Mouse (Mus musculus) stomach, embryonic 16.5 days (tissue): Measurements from ENCODE around the gene Smtn. TPM values are rescaled to one million over a fixed set of nuclear protein-coding genes. Genes with fewer than 3 reads are reported as not detected.
A peak's percentile ranks its signal among the peaks of the same experiment; 100 is the strongest.

Experiments used
- ATAC-seq: fragments of 200-750 bp; cut with Nextera tagmentation; 2 replicates; pipeline ENCODE4 v1.8.0; 2017; ENCODE audit warnings: moderate number of reproducible peaks, moderate TSS enrichment; ENCODE audit not compliant: insufficient read depth, low FRiP score
- H3K27ac ChIP-seq: fragments of 300-500 bp; sonication (generic); 2 replicates; pipeline ENCODE4 v1.5.1; 2014; ENCODE audit warnings: low read length
- H3K27me3 ChIP-seq: fragments of 300-500 bp; sonication (generic); 2 replicates; pipeline ENCODE4 v1.6.1; 2014; ENCODE audit warnings: low read length, control low read depth, mixed read lengths; ENCODE audit not compliant: control insufficient read depth, insufficient read depth
- H3K36me3 ChIP-seq: fragments of 300-500 bp; sonication (generic); 2 replicates; pipeline ENCODE4 v1.6.1; 2014; ENCODE audit warnings: low read length; ENCODE audit not compliant: control insufficient read depth, insufficient read depth
- H3K4me1 ChIP-seq: fragments of 300-500 bp; sonication (generic); 2 replicates; pipeline ENCODE4 v1.6.1; 2014; ENCODE audit warnings: low read length, control low read depth, mixed read lengths; ENCODE audit not compliant: control insufficient read depth, insufficient read depth
- H3K4me2 ChIP-seq: fragments of 300-500 bp; sonication (generic); 2 replicates; pipeline ENCODE4 v1.6.1; 2014; ENCODE audit warnings: low read depth, low read length, mixed read lengths
- H3K4me3 ChIP-seq: fragments of 300-500 bp; sonication (generic); replicated peaks from 2 replicates; pipeline ENCODE4 v1.5.1; 2014; ENCODE audit warnings: mild to moderate bottlenecking, low read length
- H3K9ac ChIP-seq: fragments of 300-500 bp; sonication (generic); 2 replicates; pipeline ENCODE4 v1.6.1; 2014; ENCODE audit warnings: low read length
- H3K9me3 ChIP-seq: fragments of 300-500 bp; sonication (generic); replicated peaks from 2 replicates; pipeline ENCODE4 v1.6.1; 2016; ENCODE audit warnings: low read length, control low read depth; ENCODE audit not compliant: control insufficient read depth
- WGBS: fragments of 180-500 bp; shearing (Covaris S2); extraction: QIAGEN DNeasy Blood & Tissue Kit; methylation state at CpG from one replicate; pipeline ENCODE4 v1.1.7; 2014; 5-methylcytosine and 5-hydroxymethylcytosine counted together
- polyA plus RNA-seq: library from polyadenylated mRNA; unstranded; fragments of >200 nt; fragmentation: Nextera tagmentation; extraction: Ambion mirVana; gene quantifications from 2 replicates; pipeline ENCODE4 v1.2.1, GENCODE M21; 2015

Smtn gene
- polyA plus RNA-seq, 1 experiment from 2014 or later = 128 TPM

DNA sequence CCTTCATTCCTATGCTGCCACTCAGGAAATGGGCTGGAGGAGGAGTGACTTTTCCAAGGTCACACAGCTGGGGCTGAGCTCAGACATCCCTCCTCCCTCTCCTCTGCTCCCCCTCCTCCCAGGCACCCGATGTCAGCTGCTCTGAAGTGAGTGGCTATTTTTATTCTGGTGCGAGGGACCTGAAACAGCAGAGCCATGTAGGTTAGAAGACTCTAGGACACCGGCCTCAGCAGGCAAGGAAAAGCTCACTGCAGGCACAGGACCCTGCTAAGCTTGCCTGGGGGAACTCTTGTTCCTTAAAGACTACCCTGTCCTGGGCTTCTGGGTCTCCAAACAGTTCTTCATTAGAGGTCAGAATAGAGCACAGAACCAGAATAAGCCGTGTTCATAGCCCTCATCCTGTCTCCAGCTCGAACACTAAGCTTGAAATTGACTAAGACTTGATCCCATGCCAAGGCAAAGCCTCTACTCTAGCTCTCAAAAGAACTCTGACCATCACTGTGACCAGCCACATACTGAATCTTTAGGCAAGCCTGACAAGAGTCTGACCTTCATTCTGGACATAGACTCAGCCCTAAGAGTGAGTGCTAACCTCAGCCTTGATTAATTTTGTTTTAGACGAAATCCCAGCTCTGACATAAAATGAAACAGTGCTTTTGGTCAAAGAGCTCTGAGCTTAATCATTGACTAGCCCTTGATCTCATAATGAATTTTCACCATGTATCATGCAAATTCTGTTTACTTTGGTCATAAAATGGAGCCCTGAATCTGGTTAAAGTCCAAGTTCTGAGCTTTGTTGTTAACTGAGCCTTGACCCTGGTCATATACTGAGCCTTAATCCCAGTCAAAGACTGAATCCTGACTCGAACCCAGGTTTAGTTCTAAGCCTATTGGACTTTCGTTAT, 31.0 kb downstream of the Smtn start:
- Histone ChIP-seq H3K27ac (no peak overlapping the region), H3K36me3 (no peaks in the 10 kb centered on the region), H3K4me3 (no peak overlapping the region), H3K4me1 (0 out of 2 replicates have a peak, but pooled peaks cover 4% of the 10 kb centered on the region), H3K9ac (no peak overlapping the region), H3K27me3 (no peaks in the 10 kb centered on the region), H3K9me3 (no peaks in the 10 kb centered on the region), H3K4me2 (no peak overlapping the region)
- no peak for ATAC-seq
- WGBS = 55% methylated on average over 8 of the region's 8 CpGs

DNA sequence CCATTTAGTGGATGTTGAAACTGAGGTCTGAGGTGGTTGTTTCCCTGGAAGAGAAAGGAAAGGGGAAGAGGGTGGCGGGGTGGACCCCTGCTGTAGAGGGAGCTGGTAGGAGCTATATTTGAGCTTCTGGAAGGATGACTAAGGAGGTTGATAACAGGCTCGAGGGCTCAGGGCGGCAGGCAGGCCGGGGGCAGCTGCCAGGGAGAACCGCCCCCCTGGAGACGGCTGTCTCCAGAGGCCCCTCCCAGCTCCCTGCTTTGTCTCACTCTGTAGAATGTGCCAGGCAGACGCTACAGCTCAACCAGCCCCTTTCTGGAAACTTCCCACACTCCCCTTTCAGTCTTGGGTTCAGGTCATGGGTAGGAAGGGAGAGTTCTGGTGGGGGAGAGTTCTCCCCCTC, 32.2 kb downstream of the Smtn start:
- Histone ChIP-seq H3K4me3 (no peak overlapping the region), H3K4me1 (0 out of 2 replicates have a peak, but pooled peaks cover 4% of the 10 kb centered on the region), H3K36me3 (no peaks in the 10 kb centered on the region), H3K9ac (peak overlapping the region; percentile 19; the same call in 1 of the 2 replicates), H3K27ac (no peak overlapping the region), H3K4me2 (no peak overlapping the region), H3K9me3 (no peaks in the 10 kb centered on the region), H3K27me3 (no peaks in the 10 kb centered on the region)
- ATAC-seq = no peak; the same call in 1 of the 2 replicates
- whole genome bisulfite sequencing = 30% methylated on average over 7 of the region's 7 CpGs

DNA sequence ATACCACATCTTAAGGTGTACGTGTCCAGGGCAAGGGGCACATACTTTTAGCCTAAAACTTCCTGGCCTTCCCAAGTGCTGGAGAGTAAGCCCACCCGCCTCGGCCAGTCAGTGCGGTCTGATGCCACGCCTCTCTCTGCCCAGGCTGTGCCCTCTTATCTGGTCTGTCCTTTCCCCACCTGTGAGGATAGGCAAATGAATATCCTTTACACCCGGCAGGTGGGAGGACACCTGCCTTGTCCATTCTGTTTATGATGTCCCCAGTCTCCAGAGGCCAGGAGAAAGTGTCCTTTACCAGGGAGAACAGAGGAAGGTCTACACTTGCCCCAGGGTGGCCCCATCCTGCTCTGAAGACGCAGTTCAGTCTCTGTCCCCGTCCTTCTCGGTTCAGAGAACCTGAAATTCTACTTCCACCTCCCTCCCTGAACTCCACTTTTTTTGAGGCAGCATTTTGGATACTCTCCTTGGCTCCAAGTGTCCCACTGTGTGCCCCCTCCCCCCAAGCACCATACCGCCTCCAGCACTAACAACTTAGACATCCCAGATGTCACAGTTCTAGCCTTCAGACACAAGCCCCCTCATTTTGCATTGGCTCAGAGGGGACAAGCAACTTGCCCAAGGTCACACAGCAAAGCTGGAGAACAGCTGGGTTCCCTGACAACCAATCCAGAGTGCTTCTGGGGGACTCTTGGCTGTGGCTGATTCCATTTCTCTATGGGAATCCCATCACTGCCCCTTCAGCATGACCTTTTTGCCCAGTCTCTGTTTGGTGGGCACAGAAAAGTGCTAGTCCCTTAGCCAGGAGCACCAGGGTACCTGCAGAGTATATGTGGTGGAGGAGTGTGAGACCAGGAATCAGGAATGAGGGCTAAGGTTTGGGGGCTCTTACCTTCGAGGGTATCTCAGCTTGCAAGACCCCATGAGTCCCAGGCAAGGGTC, 36.4 kb downstream of the Smtn start:
- Histone ChIP-seq H3K9ac (peak overlapping the region; percentile 62), H3K4me1 (0 out of 2 replicates have a peak, but pooled peaks cover 4% of the 10 kb centered on the region), H3K9me3 (no peaks in the 10 kb centered on the region), H3K4me2 (peak overlapping the region; percentile 45), H3K27me3 (no peaks in the 10 kb centered on the region), H3K27ac (no peak overlapping the region), H3K4me3 (peak overlapping the region; percentile 40), H3K36me3 (no peaks in the 10 kb centered on the region)
- 53% methylated on average over 11 of the region's 11 CpGs for WGBS
- no peak for ATAC-seq

DNA sequence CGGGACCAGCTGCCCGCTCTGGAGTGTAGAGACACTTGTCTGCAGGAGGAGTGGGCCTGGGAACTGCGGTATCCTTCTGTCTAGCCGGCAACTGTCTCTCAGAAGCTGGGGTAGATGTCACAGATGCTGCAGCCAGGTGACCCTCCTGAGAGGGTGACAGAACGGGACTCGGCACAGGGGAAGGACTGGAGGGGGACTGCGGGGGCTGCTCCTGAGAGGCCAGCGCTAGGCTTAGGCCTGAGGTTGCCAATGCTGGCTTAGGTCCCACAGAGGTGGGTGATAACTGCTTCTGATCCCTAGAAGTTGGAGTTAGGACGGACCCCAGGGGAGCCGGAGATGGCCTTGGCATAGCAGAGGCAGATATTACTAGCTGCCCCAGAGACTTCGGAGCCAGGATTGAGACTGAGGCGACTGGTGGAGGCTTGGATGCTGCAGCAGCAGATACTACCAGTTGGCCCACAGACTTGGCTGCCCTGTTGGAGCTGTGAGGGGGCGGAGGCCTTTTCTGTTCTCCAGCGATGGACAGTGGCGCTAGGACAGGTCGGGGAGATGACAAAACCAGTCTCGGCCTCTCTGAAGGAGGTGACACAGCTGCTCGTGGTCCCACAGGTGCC, 37.8 kb downstream of the Smtn start:
- Histone ChIP-seq H3K27ac (no peak overlapping the region), H3K36me3 (no peaks in the 10 kb centered on the region), H3K9ac (no peak overlapping the region), H3K4me1 (no peaks in the 10 kb centered on the region), H3K9me3 (no peaks in the 10 kb centered on the region), H3K4me3 (no peak overlapping the region), H3K4me2 (no peak overlapping the region), H3K27me3 (no peaks in the 10 kb centered on the region)
- no peak for ATAC-seq
- WGBS = 74% methylated on average over 18 of the region's 18 CpGs

DNA sequence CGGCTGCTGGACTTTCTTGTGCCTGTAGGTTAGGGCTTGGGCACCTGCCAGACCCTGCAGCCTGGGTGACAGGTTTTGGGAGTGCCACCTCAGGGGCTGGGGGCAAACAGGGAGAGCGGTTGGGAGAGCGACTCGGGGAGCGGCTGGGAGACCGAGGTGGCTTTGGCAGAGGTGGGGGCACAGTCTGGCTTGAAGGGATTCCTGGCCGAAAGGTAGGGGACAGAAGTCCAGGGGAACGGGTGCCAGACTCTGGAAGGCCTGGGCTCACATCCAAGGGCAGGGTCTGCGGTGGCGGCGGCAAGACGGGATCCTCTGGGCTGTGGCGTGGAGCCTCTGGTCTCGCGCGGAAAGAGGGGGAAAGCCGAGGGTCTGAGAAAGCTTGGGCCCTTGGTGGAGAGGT, 38.4 kb downstream of the Smtn start:
- Histone ChIP-seq H3K4me1 (no peaks in the 10 kb centered on the region), H3K9ac (no peak overlapping the region), H3K4me3 (no peak overlapping the region), H3K4me2 (no peak overlapping the region), H3K9me3 (no peaks in the 10 kb centered on the region), H3K27me3 (no peaks in the 10 kb centered on the region), H3K27ac (no peak overlapping the region), H3K36me3 (no peaks in the 10 kb centered on the region)
- no peak for ATAC-seq
- WGBS = 74% methylated on average over 17 of the region's 17 CpGs

DNA sequence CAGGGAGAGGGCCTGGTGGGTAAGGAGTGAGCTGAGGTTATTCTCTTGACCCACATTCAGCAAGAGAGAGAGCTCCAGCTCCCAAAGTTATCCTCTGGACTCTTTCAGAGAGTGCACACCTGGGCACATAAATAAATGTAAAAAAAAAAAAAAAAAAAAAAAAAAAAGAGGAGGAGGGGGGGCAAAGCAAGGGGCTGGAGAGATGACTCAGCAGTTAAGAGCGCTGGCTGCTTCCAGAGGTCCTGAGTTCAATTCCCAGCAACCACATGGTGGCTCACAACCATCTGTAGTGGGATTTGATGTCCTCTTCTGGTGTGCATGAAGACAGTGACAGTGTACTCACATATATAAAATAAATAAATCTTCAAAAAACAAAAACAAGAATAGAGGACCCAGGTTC, 43.1 kb downstream of the Smtn start:
- Histone ChIP-seq H3K9ac (no peak overlapping the region), H3K4me3 (no peak overlapping the region), H3K27me3 (no peaks in the 10 kb centered on the region), H3K36me3 (no peaks in the 10 kb centered on the region), H3K4me1 (no peaks in the 10 kb centered on the region), H3K4me2 (no peak overlapping the region), H3K9me3 (no peaks in the 10 kb centered on the region), H3K27ac (no peak overlapping the region)
- ATAC-seq = no peak
- WGBS = 83% methylated on average over 1 of the region's 1 CpGs

DNA sequence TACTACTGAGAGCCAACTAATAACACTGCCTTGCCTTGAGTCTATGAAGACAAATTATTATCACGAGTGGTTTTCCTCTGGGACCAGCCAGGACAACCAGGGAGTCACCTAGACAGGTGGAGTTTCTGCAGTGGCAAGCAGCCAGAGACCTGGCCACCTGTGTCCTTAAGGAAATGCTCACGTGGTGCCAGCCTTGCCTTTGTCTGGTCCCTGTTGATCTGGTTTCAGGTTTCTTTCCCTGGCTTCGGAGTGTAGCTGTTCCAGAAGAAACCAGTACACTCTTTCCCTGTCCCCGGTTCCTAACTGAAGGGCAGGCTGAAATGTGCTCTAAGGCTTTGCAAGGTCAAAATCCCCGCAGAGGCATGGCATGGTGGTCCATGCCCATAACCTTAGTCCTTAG, 43.7 kb downstream of the Smtn start:
- Histone ChIP-seq H3K27ac (no peak overlapping the region; the same call in 1 of the 2 replicates), H3K4me3 (no peak overlapping the region), H3K9me3 (no peaks in the 10 kb centered on the region), H3K9ac (no peak overlapping the region), H3K4me2 (no peak overlapping the region), H3K27me3 (no peaks in the 10 kb centered on the region), H3K36me3 (no peaks in the 10 kb centered on the region), H3K4me1 (no peaks in the 10 kb centered on the region)
- 46% methylated on average over 5 of the region's 5 CpGs for WGBS
- peak; percentile 62; the same call in 1 of the 2 replicates for ATAC-seq

DNA sequence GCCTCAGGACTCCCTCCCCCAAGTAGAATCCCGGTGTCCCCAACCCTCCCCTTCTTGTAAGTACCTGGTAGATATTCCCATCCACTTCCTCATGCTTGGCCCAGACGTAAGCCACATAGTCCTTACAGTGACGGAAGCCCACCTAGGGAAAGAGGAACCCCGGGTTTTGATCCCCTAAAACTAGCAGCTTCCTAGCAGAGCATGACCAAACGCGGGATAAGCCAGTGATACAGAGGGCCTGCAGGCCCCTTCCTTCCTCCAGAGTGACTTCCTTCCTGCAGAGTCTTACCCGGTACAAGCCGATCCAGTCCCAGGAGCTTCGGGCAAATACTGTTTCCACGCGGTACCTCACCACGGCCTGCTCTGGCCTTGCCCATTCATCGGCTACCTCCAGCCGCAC, 44.9 kb downstream of the Smtn start:
- 83% methylated on average over 14 of the region's 14 CpGs for WGBS
- no peak for ATAC-seq

More for the DNA sequence above, 44.9 kb downstream of the Smtn start:
- H3K4me2 ChIP-seq = no peak overlapping the region
- no peak overlapping the region for H3K27ac ChIP-seq
- H3K4me1 ChIP-seq = no peaks in the 10 kb centered on the region
- no peaks in the 10 kb centered on the region for H3K9me3 ChIP-seq
- no peaks in the 10 kb centered on the region for H3K27me3 ChIP-seq
- H3K36me3 ChIP-seq = no peaks in the 10 kb centered on the region
- H3K9ac ChIP-seq = no peak overlapping the region
- no peak overlapping the region for H3K4me3 ChIP-seq
